Mouse (Mus musculus) lung, postnatal 0 days (tissue): ENCODE measurements around the gene Gm5767. TPM values are rescaled to one million over a fixed set of nuclear protein-coding genes. Genes with fewer than 3 reads are reported as not detected.
A peak's percentile ranks its signal among the peaks of the same experiment; 100 is the strongest.

Experiments used
- ATAC-seq: fragments of 200-750 bp; cut with Nextera tagmentation; 2 replicates; pipeline ENCODE4 v1.8.0; 2017; ENCODE audit warnings: moderate library complexity
- DNase-seq: peaks from one replicate; pipeline ENCODE4 v3.0.0-alpha.2; 2016; ENCODE audit warnings: low spot score
- H3K27ac ChIP-seq: fragments of 300-500 bp; sonication (generic); 2 replicates; pipeline ENCODE4 v1.5.1; 2014; ENCODE audit warnings: antibody characterized with exemption, mild to moderate bottlenecking, low read length, mixed read lengths
- H3K27me3 ChIP-seq: fragments of 300-500 bp; sonication (generic); replicated peaks from 2 replicates; pipeline ENCODE4 v1.6.1; 2014; ENCODE audit warnings: low read length, mixed read lengths; ENCODE audit not compliant: insufficient read depth
- H3K36me3 ChIP-seq: fragments of 300-500 bp; sonication (generic); 2 replicates; pipeline ENCODE4 v1.6.1; 2014; ENCODE audit warnings: low read length, mixed read lengths; ENCODE audit not compliant: insufficient read depth
- H3K4me1 ChIP-seq: fragments of 300-500 bp; sonication (generic); 2 replicates; pipeline ENCODE4 v1.6.1; 2014; ENCODE audit warnings: antibody characterized with exemption, low read depth, low read length, mixed read lengths; ENCODE audit not compliant: insufficient read depth
- H3K4me2 ChIP-seq: fragments of 300-500 bp; sonication (generic); replicated peaks from 2 replicates; pipeline ENCODE4 v1.6.1; 2014; ENCODE audit warnings: low read depth, mild to moderate bottlenecking, low read length, moderate library complexity, mixed read lengths
- H3K4me3 ChIP-seq: fragments of 300-500 bp; sonication (generic); 2 replicates; pipeline ENCODE4 v1.5.1; 2014; ENCODE audit warnings: low read depth, low read length
- H3K9ac ChIP-seq: fragments of 300-500 bp; sonication (generic); replicated peaks from 2 replicates; pipeline ENCODE4 v1.6.1; 2014; ENCODE audit warnings: low read depth, mild to moderate bottlenecking
- H3K9me3 ChIP-seq: fragments of 300-500 bp; sonication (generic); 2 replicates; pipeline ENCODE4 v1.6.1; 2016; ENCODE audit warnings: low read length, mixed read lengths
- CTCF ChIP-seq: IDR thresholded peaks from 2 replicates; pipeline ENCODE4 v1.5.1; 2016; ENCODE audit warnings: antibody characterized with exemption, mild to moderate bottlenecking
- EP300 ChIP-seq: IDR thresholded peaks from 2 replicates; pipeline ENCODE4 v1.6.1; 2016; ENCODE audit warnings: antibody characterized with exemption, mild to moderate bottlenecking, control low read depth
- WGBS: fragments of 180-500 bp; shearing (Covaris S2); extraction: QIAGEN DNeasy Blood & Tissue Kit; methylation state at CpG from one replicate; pipeline ENCODE4 v1.1.7; 2014; 5-methylcytosine and 5-hydroxymethylcytosine counted together
- polyA plus RNA-seq: library from polyadenylated mRNA; unstranded; fragments of >200 nt; fragmentation: Nextera tagmentation; extraction: Ambion mirVana; gene quantifications from 2 replicates; pipeline ENCODE4 v1.2.1, GENCODE M21; 2015

The Gm5767 gene
- polyA plus RNA-seq, 1 experiment from 2014 or later = not detected

DNA sequence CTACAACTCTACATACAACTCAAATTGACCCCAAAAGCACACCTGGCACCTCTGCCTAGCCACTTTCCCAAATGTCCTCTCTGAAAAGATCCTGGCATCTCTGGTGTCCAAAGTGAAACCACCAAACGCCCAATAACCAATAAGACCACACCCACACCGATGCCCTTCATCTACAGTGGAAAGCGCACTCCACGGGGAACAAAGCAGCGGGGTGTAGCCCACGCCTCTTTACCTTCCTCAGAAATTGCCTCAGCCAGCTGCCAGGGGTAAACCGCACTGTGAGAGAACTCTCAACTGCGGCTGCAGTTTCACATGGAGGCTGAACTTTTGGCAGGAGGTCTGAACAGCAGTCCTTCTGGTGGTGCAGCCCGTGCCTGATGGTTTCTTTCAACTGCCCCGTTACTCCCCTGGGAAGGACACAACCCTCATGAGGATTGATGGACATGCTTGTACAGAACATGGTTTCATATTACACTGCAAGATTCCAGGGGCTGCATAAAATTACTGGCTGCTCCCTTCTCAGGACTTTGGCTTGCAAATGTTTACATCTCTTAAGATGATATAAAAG, 35.0 kb downstream of the Gm5767 start:
- Histone ChIP-seq H3K4me1 (peaks cover 10% of the 10 kb centered on the region; the same call in 1 of the 2 replicates), H3K9ac (no peak overlapping the region), H3K9me3 (no peaks in the 10 kb centered on the region), H3K27me3 (no peaks in the 10 kb centered on the region), H3K27ac (no peak overlapping the region), H3K4me2 (no peak overlapping the region), H3K36me3 (peaks cover 15% of the 10 kb centered on the region), H3K4me3 (no peak overlapping the region)
- TF ChIP-seq CTCF (no peak), EP300 (no peak)
- ATAC-seq (peak; percentile 12; the same call in 1 of the 2 replicates), DNase-seq (no peak)
- 64% methylated on average over 10 of the region's 10 CpGs for WGBS

DNA sequence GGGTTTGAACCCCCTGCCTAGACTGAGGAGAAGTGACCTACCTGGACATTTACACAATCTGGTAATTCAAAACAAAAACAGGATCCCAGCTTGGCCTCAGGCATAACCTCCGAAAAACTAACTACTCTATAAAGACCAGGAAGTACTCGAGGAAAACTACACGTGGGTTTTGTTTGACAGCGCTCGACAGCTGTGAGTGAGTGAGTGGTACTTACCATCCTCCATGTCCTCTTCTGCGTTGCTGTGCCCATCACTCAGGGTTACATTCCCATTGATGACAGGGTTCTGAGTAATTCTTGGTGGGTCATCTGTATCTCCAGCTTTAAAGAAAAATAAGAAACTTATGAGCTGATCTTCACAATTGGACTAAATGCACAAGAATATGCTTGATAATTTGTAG, 35.7 kb downstream of the Gm5767 start:
- Histone ChIP-seq H3K27ac (no peak overlapping the region), H3K9ac (no peak overlapping the region), H3K27me3 (no peaks in the 10 kb centered on the region), H3K4me2 (no peak overlapping the region), H3K4me1 (peaks cover 10% of the 10 kb centered on the region; the same call in 1 of the 2 replicates), H3K9me3 (no peaks in the 10 kb centered on the region), H3K36me3 (peaks cover 10% of the 10 kb centered on the region), H3K4me3 (no peak overlapping the region)
- no peak for ATAC-seq
- WGBS = 29% methylated on average over 6 of the region's 6 CpGs
- no peak for TF ChIP-seq EP300
- TF ChIP-seq CTCF = no peak
- DNase-seq = no peak

DNA sequence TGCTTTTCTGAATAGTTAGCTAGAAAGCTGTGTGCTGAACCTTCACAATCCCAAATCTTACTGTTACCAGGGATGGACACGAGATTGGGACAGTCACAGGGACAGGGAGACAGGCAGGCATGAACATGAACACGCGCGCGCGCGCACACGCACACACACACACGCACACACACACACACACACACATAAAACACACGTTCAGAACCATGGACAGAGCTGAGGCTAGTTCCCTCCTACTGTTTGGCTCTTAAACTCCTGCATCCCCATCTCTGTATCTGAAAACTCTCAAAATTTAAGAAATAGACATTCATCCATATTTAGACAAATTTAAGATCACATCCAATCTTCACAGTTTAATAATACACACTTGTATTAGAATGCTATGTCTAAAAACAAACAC, 37.2 kb downstream of the Gm5767 start:
- H3K4me3 ChIP-seq = no peak overlapping the region
- no peak for ATAC-seq
- H3K9ac ChIP-seq = no peak overlapping the region
- H3K36me3 ChIP-seq = peaks cover 3% of the 10 kb centered on the region; the same call in 1 of the 2 replicates
- H3K4me1 ChIP-seq = peaks cover 10% of the 10 kb centered on the region; the same call in 1 of the 2 replicates
- 88% methylated on average over 10 of the region's 10 CpGs for WGBS
- no peaks in the 10 kb centered on the region for H3K9me3 ChIP-seq
- no peak for DNase-seq
- TF ChIP-seq EP300 = no peak
- TF ChIP-seq CTCF = no peak
- no peak overlapping the region for H3K27ac ChIP-seq
- H3K27me3 ChIP-seq = no peaks in the 10 kb centered on the region
- no peak overlapping the region for H3K4me2 ChIP-seq

DNA sequence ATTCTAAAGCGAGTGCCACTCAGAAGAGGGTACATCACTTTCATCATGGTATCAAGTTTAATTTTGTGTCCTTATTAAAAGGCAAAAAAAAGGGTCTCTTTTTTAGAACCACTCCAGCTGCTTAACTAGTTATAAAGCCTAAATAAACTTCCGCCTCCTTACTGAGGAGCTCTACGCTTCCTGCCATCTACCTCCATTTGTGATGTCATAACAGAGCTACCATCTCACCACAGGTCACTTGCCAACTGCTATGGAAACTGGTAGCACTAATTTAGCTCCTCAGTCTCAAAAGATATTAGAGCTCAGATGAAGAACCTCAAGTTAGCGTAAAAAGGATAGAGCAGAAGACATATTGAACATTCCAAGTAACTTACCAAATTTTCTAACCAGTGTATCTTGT, 39.9 kb downstream of the Gm5767 start:
- Histone ChIP-seq H3K36me3 (no peaks in the 10 kb centered on the region), H3K27me3 (no peaks in the 10 kb centered on the region), H3K4me3 (no peak overlapping the region), H3K9ac (no peak overlapping the region), H3K27ac (no peak overlapping the region), H3K4me2 (no peak overlapping the region), H3K4me1 (peaks cover 3% of the 10 kb centered on the region; the same call in 1 of the 2 replicates), H3K9me3 (no peaks in the 10 kb centered on the region)
- WGBS = 82% methylated on average over 4 of the region's 4 CpGs
- DNase-seq = no peak
- no peak for TF ChIP-seq EP300
- no peak for TF ChIP-seq CTCF
- no peak for ATAC-seq

DNA sequence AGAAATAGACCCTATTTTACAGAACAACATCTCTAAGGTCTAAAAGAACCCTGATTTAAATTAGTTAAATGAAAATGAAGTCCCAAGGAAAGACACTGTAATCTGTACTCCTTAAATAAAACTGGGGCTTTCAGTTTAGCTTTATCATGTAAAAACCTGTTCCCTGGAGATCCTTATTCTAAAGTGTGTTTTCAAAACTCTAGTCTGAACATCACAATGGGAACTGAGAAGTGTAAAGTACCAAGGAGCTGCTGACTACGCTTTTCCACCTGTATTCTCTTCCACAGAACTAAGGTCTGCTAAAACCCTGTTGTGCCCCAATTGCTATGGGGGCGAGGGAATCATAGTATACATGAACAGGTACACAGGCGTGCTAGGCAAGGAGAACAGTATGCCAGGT, 43.5 kb downstream of the Gm5767 start:
- H3K36me3 ChIP-seq = no peaks in the 10 kb centered on the region
- no peak for DNase-seq
- ATAC-seq = no peak
- WGBS = 81% methylated on average over 3 of the region's 3 CpGs
- H3K27ac ChIP-seq = no peak overlapping the region
- TF ChIP-seq CTCF (no peak), EP300 (no peak)
- H3K9ac ChIP-seq = no peak overlapping the region
- H3K4me1 ChIP-seq = peaks cover 3% of the 10 kb centered on the region; the same call in 1 of the 2 replicates
- H3K4me3 ChIP-seq = no peak overlapping the region
- H3K4me2 ChIP-seq = no peak overlapping the region
- H3K27me3 ChIP-seq = no peaks in the 10 kb centered on the region
- H3K9me3 ChIP-seq = no peaks in the 10 kb centered on the region

DNA sequence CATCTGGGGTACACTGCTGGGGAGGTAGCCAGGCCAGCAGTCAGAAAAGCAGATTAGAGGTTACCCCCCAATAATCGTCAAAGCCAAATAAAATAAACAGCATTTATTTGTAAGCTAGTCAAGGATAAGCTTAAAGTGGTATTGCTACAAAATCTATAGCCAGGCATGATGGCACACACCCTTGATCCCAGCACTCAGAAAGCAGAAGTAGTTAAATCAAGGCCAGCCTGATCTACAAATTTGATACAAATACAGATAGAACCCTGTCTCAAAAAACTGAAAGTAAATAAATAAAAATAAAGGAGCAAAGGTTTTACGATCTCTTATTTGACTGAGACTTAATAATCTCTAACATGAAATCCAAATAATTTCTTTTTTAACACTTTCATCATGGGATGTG, 45.2 kb downstream of the Gm5767 start:
- DNase-seq = no peak
- Histone ChIP-seq H3K27me3 (no peaks in the 10 kb centered on the region), H3K9me3 (no peaks in the 10 kb centered on the region), H3K4me3 (no peak overlapping the region), H3K36me3 (no peaks in the 10 kb centered on the region), H3K4me2 (no peak overlapping the region), H3K4me1 (no peaks in the 10 kb centered on the region; the same call in 1 of the 2 replicates), H3K9ac (no peak overlapping the region), H3K27ac (no peak overlapping the region)
- ATAC-seq = no peak
- TF ChIP-seq EP300 = no peak
- TF ChIP-seq CTCF = no peak
- WGBS = 81% methylated on average over 2 of the region's 2 CpGs
